Mouse (Mus musculus): ENCODE measurements at regions not wholly inside any gene's neighbourhood (a gene's known extent, or its start where the extent isn't known, plus 50 kb on each side); places are given as distances from the start of the nearest gene placed in this dataset.

DNA sequence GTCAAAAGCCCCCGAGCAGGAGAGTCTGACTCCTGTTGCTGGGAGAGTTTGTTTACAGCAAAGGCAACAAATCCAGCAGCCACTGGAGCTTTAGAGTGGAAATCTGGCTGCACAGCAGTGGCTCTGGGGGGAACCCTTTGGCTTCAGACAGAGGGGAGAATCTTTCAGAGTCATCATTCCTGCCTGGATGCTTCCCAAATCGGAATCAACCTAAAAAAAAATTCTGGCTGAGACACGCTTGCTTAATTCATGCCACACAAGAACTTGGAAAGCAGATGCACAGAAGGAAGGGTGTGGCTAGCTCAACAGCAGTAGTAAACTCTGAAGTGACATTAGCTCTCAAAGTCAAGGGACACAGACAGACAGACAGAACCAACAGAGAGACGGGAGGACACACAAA lies 175.8 kb upstream of the Nfe2l3 start:
- no peak for DNase-seq

DNA sequence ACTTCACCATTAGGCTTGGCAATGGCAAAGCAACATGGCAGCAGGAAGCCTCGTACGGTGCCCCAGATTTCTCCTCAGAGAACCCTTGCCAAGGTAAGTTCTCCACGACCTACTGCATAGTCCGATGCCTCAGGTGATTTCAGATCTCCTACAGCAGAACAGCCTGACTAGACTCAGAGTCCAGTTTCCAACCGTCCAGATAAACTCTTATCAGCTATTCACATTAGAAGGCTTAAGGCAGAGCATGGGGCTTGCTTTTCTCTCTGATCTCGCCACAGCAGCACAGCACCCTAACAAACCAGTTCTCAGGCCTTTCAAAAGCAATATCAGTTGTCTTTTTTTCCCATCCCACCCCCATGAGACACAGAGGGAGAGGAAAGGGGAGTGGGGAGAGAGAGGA lies 174.9 kb upstream of the Nfe2l3 start:
- no peak for DNase-seq

DNA sequence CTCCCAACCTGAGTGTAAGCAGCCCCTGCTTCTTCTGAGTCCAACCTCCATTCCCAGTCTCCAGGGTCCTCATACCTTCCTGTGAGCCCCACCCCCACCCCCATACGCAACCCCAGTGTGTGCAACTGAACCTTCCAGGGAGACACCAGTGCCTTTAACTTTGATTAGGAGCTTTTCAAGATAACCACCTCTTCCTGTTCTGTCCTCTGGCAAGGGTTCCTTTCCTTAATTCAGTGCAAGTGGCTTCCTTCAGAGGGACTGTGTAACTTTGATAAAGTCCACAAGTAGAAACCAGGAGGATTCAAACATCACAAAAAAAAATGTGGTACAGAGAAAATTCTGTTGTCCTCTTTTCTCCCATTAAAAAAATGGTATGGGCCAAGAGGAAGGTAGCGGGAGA lies 174.2 kb upstream of the Nfe2l3 start:
- no peak for DNase-seq

GRCm38 (mm10) chr6:51263595-51263994 lies 168.9 kb upstream of the Nfe2l3 start:
- no peak for DNase-seq

DNA sequence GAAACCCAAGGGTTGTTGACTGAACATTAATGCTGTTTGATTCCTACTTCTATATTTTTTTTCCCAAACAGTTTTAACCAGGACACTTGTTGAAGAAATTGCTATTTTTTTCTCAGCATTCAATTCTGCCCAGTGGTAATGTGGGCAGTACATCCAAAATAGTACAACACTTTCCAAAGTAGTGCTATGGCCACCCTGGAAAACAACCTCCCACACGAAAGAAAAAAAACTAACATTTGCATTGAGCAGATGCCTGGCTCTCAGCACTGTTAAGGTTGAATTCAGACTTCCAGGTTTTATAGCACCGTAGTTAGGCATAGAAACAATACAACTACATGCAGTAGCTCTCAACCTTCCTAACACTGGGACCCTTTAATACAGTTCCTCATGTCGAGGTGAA lies 167.1 kb upstream of the Nfe2l3 start:
- DNase-seq, result no peak

- DNase-seq, result no peak
Observed at GRCm38 (mm10) chr6:51266721-51267120, 165.7 kb upstream of the Nfe2l3 start.

DNA sequence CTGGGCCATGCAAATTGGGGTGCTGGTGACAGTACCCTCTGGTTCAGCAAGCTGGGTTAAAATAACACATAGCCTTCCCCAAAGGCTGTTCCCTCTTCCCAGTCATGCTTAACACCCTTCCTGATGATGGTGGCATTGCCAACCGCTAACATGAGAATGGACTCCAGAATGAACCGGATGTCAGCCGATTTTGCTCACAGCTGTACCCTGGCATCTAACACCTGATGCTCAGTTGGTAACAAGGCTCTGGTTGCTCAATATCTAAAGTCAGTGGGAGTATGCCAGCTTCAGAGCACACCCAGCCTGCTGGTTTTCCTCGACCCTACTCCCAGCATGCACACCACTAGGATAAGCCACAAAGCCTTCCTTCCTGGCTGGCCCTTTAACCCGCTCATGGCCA lies 164.6 kb upstream of the Nfe2l3 start:
- DNase-seq, result no peak

DNA sequence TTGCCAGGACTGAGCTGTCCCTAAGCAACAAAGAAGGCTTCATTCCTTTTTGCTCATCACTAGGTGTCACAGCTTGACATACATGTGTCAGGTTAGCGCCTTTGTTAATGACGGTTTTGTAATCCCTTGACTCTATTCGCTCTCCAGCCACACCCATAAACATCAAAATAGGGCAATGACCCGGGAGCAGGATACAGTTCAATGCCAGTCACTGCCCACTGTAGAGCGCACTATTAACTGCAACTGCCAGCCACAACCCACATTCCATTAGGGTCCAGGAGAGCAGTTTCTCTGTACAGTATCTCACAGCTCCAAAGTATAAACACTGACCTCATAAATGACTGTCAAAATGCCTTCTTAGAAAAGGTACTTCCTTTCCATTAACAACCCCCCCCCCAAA lies 163.5 kb upstream of the Nfe2l3 start:
- DNase-seq, result no peak

- DNase-seq, result no peak
Observed at GRCm38 (mm10) chr6:51269617-51270016, 162.9 kb upstream of the Nfe2l3 start.

GRCm38 (mm10) chr6:51270216-51271127 lies 162.0 kb upstream of the Nfe2l3 start:
- DNase-seq, result peak; percentile 6

DNA sequence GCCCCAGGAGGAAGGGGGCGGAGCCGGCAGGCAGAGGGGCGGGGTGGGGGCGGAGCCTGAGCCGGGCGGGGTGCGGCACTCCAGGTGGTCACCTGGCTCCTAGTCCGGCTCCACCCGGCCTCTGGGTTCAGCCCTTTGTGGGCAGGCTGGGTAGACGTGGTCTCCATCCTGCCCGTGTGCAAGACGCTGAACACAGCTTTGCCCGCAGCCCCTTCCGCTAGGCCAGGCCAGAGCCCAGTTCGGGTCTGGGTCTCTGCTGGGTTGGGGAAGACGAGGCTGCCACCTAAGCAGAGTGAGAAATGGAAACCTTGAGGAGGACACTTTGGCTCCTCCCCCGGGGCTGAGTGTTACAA lies 161.4 kb upstream of the Nfe2l3 start:
- no peak for DNase-seq

- DNase-seq, result no peak
Observed at GRCm38 (mm10) chr6:51272136-51272736, 160.2 kb upstream of the Nfe2l3 start.

GRCm38 (mm10) chr6:51279491-51279890 lies 153.0 kb upstream of the Nfe2l3 start:
- DNase-seq, result no peak

- DNase-seq, result no peak
Observed at GRCm38 (mm10) chr6:51280231-51280630, 152.2 kb upstream of the Nfe2l3 start.

DNA sequence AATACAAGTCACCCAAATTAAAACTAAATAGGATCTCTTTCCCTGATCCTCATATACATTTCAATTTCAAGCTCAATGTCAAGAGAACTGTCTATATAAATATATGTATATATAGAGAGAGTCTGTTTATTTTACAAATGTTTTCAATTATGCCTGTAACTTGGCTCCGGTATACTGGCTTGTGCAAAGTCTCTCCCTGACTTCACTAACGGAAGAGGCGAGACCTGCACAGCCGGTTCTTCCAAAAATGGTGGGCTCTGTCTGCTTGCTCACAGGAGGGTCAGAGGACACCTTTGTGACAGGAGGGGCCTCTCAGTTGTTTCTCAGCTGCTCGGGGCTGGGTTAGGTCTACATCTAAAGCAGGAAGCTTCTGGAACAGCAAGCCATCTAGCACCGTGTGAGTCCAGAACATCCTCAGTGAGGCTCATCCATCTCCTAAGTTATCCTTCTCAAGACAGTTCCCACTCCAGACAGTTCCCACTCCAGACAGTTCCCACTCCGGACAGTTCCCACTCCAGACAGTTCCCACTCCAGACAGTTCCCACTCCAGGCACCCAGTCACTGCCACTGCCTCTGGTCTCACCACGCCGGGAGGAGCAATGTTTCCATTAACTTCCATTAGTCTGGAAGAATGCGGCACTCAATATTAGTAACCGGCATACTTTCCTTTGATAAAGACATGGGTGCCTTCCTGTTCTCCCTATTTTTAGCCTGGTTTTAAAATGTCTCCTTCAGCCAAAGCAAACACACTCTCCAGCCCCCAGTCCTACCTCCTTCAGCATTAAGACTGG lies 148.4 kb upstream of the Nfe2l3 start:
- no peak for DNase-seq

DNA sequence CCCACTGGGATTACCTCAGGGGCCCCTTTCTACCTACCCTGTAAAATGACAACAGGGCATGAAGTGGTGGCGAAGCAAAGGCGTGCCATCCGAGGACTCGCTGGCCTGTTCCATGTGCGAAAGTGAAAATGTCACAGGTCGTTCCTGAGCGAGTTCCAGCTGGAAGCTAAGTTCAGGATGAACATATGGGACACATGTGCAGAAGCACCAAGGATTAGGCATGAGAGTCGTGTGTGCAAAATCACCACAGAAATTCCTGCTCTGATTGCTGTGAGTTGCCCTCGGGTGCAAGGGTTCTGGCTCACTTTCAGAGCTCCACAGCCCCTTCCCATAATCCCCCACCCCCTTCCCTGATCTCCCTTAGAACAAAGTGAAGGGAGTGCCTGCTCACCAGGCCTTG lies 147.6 kb upstream of the Nfe2l3 start:
- no peak for DNase-seq

DNA sequence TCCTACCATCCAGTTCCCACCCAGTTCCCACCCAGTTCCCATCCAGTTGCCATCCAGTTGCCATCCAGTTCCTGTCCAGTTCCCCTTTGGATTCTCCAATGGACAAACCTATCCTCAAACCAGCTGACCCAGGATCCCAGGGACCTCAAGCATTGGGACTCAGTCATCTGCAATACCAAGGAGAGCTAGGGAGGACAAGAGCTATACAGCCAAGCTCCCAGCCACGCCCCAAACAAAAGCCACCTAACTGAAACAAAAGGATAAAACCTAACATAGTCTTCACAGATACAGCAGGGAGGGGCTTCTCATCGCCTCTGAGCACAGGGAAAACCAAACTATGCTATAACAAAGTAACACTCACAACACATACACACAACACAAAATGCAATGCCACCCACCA lies 145.6 kb upstream of the Nfe2l3 start:
- DNase-seq, result no peak

GRCm38 (mm10) chr6:51287383-51287782 lies 145.1 kb upstream of the Nfe2l3 start:
- DNase-seq, result no peak

DNA sequence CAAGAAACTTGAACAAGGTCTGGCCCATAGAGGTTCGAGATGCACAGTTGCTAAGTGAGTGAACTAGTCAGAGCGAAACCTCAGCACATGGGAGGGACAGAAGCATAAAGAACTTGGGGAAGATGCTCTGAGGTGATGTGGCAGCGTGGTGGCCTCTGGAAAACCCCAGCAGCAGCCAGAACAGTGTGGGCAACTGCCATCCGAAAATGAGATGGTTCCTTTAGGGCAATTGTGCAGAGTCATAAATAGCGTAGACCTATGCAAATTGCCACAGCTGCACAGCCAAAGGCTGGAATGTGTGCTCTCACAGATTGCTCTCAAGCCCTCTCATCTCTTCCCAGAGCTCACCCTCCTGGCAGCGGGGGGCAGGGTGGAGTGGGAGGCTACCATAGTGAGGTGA lies 144.7 kb upstream of the Nfe2l3 start:
- no peak for DNase-seq

DNA sequence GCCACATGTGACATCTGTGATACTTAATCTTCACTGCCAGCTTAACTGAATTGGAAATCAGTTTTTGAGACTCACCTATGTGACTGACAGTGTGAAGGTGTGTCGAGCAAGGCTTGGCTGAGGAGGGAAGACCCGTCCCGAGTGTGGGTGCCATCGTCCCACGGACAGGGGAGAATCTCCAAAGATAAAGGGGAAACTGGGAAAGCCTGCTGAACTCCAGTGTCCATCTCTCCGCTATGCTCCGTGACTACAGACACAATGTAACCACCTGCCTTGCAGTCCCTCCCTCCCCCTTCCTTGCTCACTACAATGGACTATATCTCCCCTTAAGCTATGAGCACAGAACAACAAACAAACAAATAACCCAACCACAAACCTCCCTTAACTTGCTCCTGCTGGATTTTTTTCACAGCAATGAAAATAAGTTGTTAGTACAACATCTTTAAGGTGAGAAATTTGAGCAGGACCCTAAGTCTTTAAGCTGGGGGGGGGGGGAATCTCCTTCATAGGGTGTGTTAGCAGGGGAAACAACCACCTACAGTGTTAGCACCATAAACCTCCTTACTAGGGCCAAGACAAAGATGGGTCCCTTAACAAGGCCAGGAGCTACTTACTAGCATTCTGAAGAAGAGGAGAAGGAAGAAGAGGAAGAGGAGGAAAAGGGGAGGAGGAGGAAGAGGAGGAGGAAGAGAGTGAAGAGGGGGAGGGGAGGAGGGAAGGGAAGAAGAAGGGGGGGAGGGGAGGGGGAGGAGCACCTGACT lies 144.0 kb upstream of the Nfe2l3 start:
- DNase-seq, result no peak

- no peak for DNase-seq
Observed at GRCm38 (mm10) chr6:51289067-51289725, 143.3 kb upstream of the Nfe2l3 start.

DNA sequence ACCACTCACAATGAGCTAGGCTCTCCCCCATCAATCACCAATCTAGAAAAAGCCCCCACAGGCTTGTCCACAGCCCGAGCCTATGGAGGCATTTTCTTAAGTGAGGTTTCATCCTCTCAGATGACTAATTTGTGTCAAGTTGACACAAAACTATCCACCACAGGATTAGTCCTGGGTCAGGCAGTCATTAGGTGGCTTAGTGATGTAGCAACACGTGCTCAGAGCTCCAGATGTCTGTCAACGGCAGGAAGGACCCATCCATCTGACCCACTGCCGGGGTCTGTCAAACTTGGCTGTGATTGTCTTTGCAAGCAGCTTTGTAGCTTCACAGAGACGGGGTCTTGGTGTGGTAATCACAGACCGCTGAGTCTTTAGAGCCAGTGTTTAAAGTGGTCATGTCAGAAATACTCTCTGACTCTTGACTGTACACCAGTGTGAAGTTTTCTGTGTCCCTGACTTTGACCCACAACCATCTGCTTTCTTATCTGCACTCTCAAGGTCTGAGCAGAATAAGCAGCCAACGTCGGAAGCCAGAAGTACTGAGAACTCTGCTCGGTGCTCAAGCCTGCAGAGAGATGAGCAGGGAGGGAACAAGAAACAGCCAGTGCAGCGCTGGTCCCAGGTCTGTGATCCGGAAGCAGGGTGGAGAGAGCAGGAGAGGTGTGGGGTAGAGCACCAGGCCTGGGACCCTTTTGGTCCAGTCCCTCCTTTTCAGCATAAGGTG lies 131.6 kb upstream of the Nfe2l3 start:
- no peak for DNase-seq

Data from cerebellum, adult 11-12 months (tissue).